Mouse (Mus musculus) bone marrow, adult 2 months (tissue): ENCODE results near the gene Cnr2.

Experiments used
- CTCF ChIP-seq: fragments of 200-500 bp; IDR thresholded peaks from 2 replicates; pipeline ENCODE4 v1.5.1; 2011; ENCODE audit warnings: low read length, control low read depth; ENCODE audit not compliant: control insufficient read depth, insufficient read depth
- POLR2A ChIP-seq: fragments of 200-500 bp; IDR thresholded peaks from 2 replicates; pipeline ENCODE4 v1.6.1; 2011; ENCODE audit warnings: low read depth, mild to moderate bottlenecking, control low read depth, low read length, borderline replicate concordance; ENCODE audit not compliant: control insufficient read depth

- TF ChIP-seq CTCF: no peak
- no peak for TF ChIP-seq POLR2A
Measured at GRCm38 (mm10) chr4:135853987-135854546, 41.1 kb upstream of the Cnr2 start.
